Mouse (Mus musculus) layer of hippocampus, postnatal 14 days (tissue): ENCODE data around the gene Mgat5. TPM values are rescaled to one million over a fixed set of nuclear protein-coding genes. Genes with fewer than 3 reads are reported as not detected.

Experiments used
- DNase-seq, 2 experiments: peaks; one replicate each; pipeline ENCODE4 v3.0.0; 2021 to 2022; ENCODE audit warnings: low spot score in 2 of 2, mixed read lengths in 1 of 2
- total RNA-seq, 2 experiments: library from RNA; stranded (reverse); gene quantifications; 2 replicates each; pipeline ENCODE4 v1.2.3; 2021

Gene Mgat5
- total RNA-seq, 2 experiments from 2014 or later, result 52.8 to 58.8 TPM

DNA sequence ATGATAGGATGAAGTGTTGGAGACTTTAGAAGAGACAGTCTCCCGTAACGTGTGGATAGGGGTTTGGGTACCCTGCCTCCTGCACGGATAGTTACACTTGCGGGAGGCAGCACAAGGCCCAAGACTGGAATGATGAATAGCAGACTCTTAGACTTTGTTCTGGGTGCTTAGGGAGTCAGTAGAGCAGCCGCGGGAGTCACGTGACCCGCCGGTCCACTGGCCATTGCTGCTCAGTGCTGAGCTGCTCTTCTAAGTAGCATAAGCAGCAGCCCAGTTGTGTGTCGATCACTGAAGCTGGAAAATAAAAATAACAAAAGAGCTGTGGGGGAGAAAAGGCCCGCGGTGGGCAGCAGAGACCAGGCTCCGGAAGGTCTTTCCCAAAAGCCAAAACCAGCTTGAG, 215.6 kb downstream of the Mgat5 start:
- DNase-seq, result no peak

- DNase-seq, result no peak
Observed at GRCm38 (mm10) chr1:127420795-127421194, 216.0 kb downstream of the Mgat5 start.

GRCm38 (mm10) chr1:127422565-127422964, 217.8 kb downstream of the Mgat5 start:
- no peak for DNase-seq

DNA sequence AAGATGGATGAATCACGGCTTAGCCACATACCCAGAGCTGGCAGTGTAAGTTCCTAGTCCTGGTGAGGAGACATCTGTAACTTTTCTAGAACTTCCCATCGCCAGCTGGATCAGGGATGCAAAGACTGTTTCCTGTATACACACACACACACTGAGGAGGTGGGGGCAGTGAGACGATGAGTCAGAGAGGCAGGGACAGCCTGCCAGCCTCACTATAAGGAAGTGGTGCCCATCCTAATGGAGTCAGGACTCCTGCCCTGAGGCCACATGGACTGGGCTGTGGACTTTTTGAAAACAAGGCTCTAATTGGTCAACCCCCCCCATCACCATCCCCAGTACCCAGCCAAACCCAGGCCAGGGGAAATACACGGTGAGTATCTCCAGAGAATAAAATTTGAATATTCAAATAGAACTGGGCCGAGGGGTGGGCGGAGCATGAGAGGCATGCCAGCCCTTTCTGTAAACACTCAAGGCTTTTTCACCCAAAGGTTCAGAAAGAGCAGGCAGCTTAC, 220.3 kb downstream of the Mgat5 start:
- no peak for DNase-seq

DNA sequence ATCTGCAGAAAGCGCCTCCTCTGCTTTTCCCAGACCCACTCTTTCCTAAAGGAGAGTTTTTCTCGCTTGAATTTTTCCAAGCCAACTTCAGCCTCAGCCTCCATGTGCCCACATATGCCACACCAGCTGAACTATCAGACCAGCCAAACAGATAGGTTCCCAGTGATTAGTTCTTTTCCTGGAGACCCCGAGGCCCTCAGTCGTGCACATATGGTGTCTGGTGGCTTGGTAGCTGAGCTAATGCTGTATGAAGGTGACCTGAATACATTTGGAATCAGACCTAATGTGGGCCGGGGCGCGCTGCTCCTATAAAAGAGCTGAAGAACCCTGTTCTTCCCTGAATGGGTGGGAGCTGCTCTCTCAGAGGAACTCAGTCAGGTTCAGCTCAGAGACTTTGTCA, 225.5 kb downstream of the Mgat5 start:
- DNase-seq, result peak in 1 of 2 experiments; percentile 21

DNA sequence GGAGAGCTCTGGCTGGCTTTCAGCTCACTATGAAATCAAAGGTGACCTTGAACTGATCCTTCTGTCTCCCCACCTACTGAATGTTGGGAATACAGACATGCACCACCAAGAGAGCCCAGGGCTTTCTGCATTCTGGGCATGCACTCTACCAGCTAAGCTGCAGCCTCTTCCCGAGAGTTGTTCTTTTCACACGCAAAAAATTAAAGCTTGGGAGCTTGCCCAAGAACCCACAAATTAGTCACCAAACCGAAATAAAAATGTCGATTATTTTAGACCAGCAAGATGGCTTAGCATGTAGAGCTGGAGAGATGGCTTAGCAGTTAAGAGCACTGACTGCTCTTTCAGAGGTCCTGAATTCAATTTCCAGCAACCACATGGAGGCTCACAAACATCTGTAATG, 230.0 kb downstream of the Mgat5 start:
- no peak for DNase-seq

- DNase-seq, result no peak
Observed at GRCm38 (mm10) chr1:127437091-127437490, 232.3 kb downstream of the Mgat5 start.

DNA sequence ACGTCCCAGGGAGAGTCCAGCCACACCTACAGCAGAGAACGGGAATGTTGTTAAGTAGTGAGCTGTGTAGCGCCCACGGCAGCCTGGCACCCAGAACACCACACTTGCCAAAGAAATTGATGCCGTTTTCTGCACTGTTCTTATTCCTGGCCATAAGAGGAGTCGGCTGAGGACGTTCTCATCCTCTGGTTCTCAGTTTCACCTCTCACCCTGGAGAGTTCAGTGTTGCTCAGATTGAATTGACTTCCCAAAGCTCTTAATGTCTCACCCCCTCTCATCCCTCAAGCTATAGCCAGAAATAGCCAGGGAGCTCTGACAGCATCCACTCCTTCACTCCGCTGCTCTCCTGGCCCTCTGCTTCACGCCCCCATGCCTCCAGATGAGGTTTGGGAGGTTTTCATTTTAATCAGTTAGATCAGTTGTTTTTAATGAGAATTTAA, 234.7 kb downstream of the Mgat5 start:
- DNase-seq, result no peak

GRCm38 (mm10) chr1:127441007-127441406, 236.2 kb downstream of the Mgat5 start:
- no peak for DNase-seq

DNA sequence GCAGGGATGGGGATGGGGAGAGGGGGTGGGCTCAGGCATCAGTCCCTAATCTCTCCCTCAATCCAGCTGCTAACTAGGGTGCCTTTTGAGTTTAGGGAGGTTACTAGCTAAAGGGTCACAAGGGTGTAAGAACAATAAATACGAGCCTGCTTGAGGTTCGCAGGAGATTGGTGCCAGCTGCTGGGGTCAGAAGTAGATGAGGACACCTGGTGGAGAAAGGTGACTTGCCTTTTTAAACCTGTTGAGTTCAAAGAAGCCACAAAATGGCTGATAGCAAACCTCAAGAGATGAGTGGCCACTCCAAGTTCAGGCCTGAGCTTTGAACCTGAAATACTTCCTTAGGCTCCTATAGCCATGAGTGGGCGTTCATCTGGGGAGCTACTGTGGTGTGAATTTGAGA, 236.9 kb downstream of the Mgat5 start:
- no peak for DNase-seq

DNA sequence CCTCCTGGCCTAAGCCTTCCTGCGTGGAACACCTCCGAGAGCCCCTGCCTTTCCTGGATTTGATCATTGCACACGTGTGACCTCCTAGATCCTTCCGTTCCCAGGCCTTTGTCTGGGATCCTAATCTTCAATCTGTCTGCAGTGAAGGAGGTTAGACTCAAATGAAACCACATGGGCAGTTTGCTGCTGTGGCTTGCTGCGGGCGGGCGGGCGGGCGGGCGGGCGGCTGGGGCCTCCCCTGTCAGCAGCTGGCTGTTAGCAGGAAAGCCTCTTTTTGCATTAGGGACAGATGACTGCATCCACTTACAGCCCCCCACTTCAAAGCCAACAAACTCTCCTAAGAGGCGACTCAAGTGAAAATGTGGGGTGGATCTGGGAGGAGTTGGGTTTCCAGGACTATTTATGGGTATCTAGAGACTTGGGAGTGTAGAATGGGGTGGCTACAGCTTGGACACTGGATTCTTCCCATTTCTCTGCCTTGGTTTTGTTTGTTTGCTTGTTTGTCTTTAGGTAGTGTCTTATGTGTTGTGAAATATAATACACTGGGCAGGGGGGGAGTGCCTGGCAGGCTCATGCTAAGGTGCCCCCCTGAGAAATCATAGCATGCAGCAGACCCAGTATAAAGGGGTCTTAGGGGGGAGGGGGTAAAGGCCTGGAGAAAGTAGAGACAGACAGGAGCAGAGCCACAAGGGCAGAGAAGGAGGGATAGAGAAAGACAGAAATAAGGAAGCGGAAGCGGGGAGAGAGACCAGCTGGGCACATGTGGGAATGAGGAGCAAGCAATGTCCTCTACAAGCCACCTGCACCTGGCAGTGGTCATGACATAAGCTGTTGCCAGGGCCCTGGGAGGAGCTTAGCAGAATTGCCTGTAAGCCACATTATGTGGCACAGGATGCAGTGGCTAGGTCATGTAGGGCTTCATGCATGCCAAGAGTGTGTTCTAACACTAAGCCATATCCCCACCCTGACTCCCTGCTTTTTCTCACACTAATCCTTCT, 238.4 kb downstream of the Mgat5 start:
- no peak for DNase-seq

GRCm38 (mm10) chr1:127444836-127445485, 240.1 kb downstream of the Mgat5 start:
- no peak for DNase-seq

- no peak for DNase-seq
Observed at GRCm38 (mm10) chr1:127453397-127453796, 248.6 kb downstream of the Mgat5 start.

DNA sequence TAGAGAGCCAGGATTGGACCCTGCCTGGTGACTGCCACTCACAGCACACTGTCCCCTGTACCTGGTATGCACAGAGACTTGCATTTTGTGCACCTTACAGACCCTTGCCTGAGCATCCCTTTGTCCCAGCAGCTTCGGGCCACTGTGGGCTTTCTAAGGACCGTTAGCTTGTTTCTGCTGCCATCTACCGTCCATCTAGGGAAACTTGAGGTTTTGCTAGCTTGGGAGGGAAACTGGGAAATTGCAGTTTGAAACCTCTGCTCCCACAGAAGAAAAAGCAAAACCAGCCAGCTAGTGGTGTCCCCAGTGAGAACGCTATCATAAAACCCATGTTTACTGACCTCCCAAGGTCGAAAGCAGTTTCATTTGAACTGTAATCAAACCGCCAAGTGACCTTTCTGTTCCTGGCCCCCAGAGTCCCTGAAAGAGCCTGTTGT, 254.2 kb downstream of the Mgat5 start:
- DNase-seq, result peak; percentile 66 to 80

DNA sequence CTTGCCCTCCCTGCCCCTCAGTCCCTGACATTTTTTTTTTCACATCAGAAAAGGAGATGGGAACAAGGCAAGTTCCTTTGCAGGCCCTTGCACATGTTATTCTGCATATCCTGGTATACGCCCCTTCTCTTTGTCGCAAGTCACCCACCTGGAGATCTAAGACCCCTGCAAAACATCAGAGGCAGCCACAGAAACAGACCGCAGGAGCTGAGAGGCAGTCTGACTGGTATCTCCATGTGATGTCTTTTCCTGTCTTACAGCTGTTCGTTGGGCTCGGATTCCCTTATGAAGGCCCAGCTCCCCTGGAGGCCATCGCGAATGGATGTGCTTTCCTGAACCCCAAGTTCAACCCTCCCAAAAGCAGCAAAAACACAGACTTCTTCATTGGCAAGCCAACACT, 254.8 kb downstream of the Mgat5 start:
- no peak for DNase-seq

GRCm38 (mm10) chr1:127461017-127461416, 256.2 kb downstream of the Mgat5 start:
- no peak for DNase-seq

DNA sequence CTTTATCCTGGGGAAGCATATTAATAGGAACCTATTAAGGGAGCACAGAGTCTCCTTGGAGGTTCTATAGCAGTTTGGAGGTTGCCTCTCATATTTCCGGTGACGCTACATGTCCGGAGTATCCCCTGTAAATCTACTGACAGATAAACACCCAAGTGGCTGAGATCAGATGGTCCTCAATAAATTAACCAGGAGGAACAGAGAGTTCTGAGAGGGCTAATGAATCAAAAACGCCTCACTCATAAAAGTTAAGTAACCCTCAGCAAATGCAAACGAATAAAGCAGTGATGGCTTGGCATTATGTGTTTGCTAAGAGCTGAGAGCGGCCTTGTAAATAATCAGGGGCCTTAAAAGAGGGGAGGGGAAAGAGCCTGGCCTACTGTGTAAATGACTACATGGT, 259.2 kb downstream of the Mgat5 start:
- no peak for DNase-seq

DNA sequence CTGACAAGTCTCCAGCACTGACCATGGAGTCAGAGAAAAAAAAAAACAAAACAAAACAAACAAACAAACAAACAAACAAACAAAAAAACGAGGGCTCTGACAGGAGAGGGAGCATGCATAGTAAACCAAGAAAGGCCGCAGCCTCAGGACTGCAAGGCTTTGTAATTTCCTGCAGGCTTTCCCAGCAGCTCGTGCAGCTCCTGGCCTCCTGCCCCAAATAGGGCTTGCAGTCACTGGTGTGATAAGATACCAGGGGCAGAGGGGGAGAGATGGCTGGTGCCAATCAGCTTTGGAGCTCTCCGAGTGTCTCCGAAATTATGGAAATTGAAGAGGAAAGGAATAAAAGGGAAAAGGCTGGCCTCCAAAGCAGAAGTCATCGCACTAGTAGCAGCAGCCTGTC, 260.5 kb downstream of the Mgat5 start:
- DNase-seq, result no peak

GRCm38 (mm10) chr1:127467238-127467637, 262.4 kb downstream of the Mgat5 start:
- no peak for DNase-seq

DNA sequence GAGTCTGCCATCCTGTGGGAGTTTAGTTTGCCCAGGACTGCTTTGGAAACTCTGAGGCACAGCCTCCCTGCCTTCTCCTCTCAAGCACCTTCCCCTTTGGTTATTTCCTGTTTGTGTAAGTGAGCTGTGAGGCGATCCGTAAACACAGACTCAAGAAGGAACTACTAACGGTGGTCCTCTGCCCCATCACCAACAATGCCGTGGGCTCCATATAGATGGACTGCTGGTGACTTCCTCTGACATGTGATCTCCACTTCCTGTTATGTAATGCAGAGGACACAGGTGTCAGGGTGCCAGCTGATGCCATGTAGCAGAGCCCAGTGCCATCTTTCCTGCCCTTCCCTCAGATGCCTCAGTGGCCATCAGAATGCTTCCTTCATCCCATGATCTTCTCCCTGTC, 265.4 kb downstream of the Mgat5 start:
- no peak for DNase-seq

DNA sequence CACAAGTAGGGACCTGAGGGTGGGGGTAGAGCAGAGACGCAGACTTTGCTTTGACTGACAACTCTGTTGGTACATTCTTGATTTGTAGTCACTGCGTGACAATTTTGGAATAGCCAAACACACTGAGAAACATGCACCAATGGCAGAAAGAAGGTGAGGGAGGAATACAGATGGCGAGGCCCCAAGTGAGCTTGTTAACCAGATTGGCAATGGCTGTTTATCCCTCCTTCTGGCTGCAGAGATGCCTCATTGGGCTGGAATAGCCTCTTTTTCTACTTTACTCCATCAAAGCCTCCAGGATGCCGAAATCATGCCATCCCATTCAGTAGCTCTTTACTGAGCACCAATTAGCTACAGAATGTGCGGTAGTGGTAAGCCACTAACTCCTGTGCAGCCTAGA, 270.9 kb downstream of the Mgat5 start:
- no peak for DNase-seq

GRCm38 (mm10) chr1:127482911-127483310, 278.1 kb downstream of the Mgat5 start:
- no peak for DNase-seq
